Mouse (Mus musculus): Measurements from ENCODE around the gene Pet117. TPM values are rescaled to one million over a fixed set of nuclear protein-coding genes. Genes with fewer than 3 reads are reported as not detected.

Pet117 gene
- polyA plus RNA-seq, 1 experiment from 2014 or later: 1.7 TPM

Other genes starting within 250 kb of the Pet117 start
- 9.8 and 10.5 TPM in 2 replicates for gene Mgme1, start 98.3 kb upstream of the Pet117 start, polyA plus RNA-seq (2015; fragmentation: Nextera tagmentation; extraction: Ambion mirVana)
- gene Snx5, start 98.1 kb upstream of the Pet117 start, polyA plus RNA-seq (2015; fragmentation: Nextera tagmentation; extraction: Ambion mirVana): 55.7 and 59.4 TPM in 2 replicates
- not detected in 2 replicates for gene Ovol2, start 36.9 kb upstream of the Pet117 start, polyA plus RNA-seq (2015; fragmentation: Nextera tagmentation; extraction: Ambion mirVana)
- 14.0 and 17.1 TPM in 2 replicates for gene Kat14, start within 50 bp of the Pet117 start, polyA plus RNA-seq (2015; fragmentation: Nextera tagmentation; extraction: Ambion mirVana)
- 0.01 and 0.03 TPM in 2 replicates for gene Dzank1, start 158.4 kb downstream of the Pet117 start, polyA plus RNA-seq (2015; fragmentation: Nextera tagmentation; extraction: Ambion mirVana)
- gene Polr3f, start 158.7 kb downstream of the Pet117 start, polyA plus RNA-seq (2015; fragmentation: Nextera tagmentation; extraction: Ambion mirVana): 7.4 and 8.0 TPM in 2 replicates
- gene Rbbp9, start 181.9 kb downstream of the Pet117 start, polyA plus RNA-seq (2015; fragmentation: Nextera tagmentation; extraction: Ambion mirVana): 10.0 and 10.3 TPM in 2 replicates
- gene Sec23b, start 187.2 kb downstream of the Pet117 start, polyA plus RNA-seq (2015; fragmentation: Nextera tagmentation; extraction: Ambion mirVana): 42.5 and 43.4 TPM in 2 replicates
- gene Smim26, start 225.1 kb downstream of the Pet117 start, polyA plus RNA-seq (2015; fragmentation: Nextera tagmentation; extraction: Ambion mirVana): 12.0 and 16.5 TPM in 2 replicates
- gene Dtd1, start 230.9 kb downstream of the Pet117 start, polyA plus RNA-seq (2015; fragmentation: Nextera tagmentation; extraction: Ambion mirVana): 16.7 and 17.5 TPM in 2 replicates